9 mouse cellular contexts compared by ENCODE assay signal in the genomic region with DNA sequence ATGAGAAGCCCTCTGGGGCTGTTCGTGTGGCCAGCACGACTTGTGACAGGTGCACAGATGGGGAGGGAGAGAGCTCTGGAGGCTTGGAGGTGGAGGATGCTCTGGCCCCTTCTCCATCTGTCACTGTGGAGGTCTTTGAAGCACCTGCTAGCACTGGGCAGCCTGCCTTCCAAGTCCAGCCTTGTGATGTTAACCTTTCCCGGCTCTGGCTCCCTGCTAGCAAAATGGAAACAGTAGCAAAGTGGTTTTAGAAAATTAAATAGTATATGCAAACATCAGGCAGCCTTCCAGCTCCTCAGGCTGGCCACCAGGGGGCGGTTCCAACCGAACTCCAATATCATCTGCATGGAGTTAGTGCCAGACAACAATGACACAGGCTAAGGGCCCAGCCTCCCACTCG. TPM values are rescaled to one million over a fixed set of nuclear protein-coding genes. Genes with fewer than 3 reads are reported as not detected.
DNase-seq lines count a peak whose midpoint lies in the region; ATAC-seq lines count a peak whose summit lies in the region.
"Had no signal": no experiment of that assay in that cellular context is flagged by ENCODE, and none has a peak within 500 bp of the region (broad histone marks: within the 10 kb centered on the region; RNA-seq: fewer than 3 reads in every experiment).

No protein-coding gene starts in this region.

- H3K4me3 ChIP-seq in kidney, embryonic 14.5 days (ENCODE audit: low read length), result no peak overlapping the region
- no peak overlapping the region for H3K4me3 ChIP-seq in limb, embryonic 10.5 days
- H3K4me3 ChIP-seq: embryonic facial prominence, embryonic 13.5 days had no signal

- no peak overlapping the region for H3K9ac ChIP-seq in kidney, embryonic 14.5 days (ENCODE audit: low read depth, low read length)
- H3K9ac ChIP-seq: embryonic facial prominence, embryonic 13.5 days had no signal

- no peaks in the 10 kb centered on the region for H3K36me3 ChIP-seq in kidney, embryonic 14.5 days (ENCODE audit: control insufficient read depth, insufficient read depth, low read length)
- no peaks in the 10 kb centered on the region for H3K36me3 ChIP-seq in limb, embryonic 10.5 days

- H3K27ac ChIP-seq in kidney, embryonic 14.5 days (ENCODE audit: low read depth, low read length), result no peak overlapping the region
- H3K27ac ChIP-seq in limb, embryonic 10.5 days, result no peak overlapping the region
- H3K27ac ChIP-seq: embryonic facial prominence, embryonic 13.5 days had no signal

- no peaks in the 10 kb centered on the region for H3K27me3 ChIP-seq in kidney, embryonic 14.5 days (ENCODE audit: control insufficient read depth, insufficient read depth, low read length)
- H3K27me3 ChIP-seq in limb, embryonic 10.5 days (ENCODE audit: low read depth, poor library complexity, severe bottlenecking), result no peaks in the 10 kb centered on the region
- H3K27me3 ChIP-seq: embryonic facial prominence, embryonic 13.5 days had no signal

- H3K4me1 ChIP-seq in kidney, embryonic 14.5 days (ENCODE audit: control insufficient read depth, insufficient read depth, low read length), result peaks cover 21% of the 10 kb centered on the region
- H3K4me1 ChIP-seq in limb, embryonic 10.5 days, result peaks cover 22% of the 10 kb centered on the region

- ATAC-seq in kidney, embryonic 14.5 days (ENCODE audit: low FRiP score, low TSS enrichment), result no peak
- ATAC-seq in erythroblast, adult 5-6 weeks (replicated peaks; ENCODE audit: low FRiP score, poor library complexity, severe bottlenecking), result no peak

- H3K4me2 ChIP-seq in kidney, embryonic 14.5 days (replicated peaks; ENCODE audit: low read depth, low read length), result no peak overlapping the region
- H3K4me2 ChIP-seq: embryonic facial prominence, embryonic 13.5 days had no signal

- H3K9me3 ChIP-seq in kidney, embryonic 14.5 days (ENCODE audit: control insufficient read depth, low read length), result no peaks in the 10 kb centered on the region
- H3K9me3 ChIP-seq in limb, embryonic 10.5 days (replicated peaks), result no peaks in the 10 kb centered on the region
- H3K9me3 ChIP-seq: embryonic facial prominence, embryonic 13.5 days had no signal

- peak; percentile 60 for DNase-seq in kidney, postnatal 10 days
- peak; percentile 30 to 46 for DNase-seq in CD8-positive naive resting alpha-beta T cell, adult 2 months (ENCODE audit: low read depth in 2 of 2, low spot score in 2 of 2)
- DNase-seq in adrenal gland, postnatal 10 days, result peak; percentile 69
- peak; percentile 66 for DNase-seq in limb, embryonic 10.5 days (ENCODE audit: low spot score)
- peak; percentile 87 for DNase-seq in thymus, postnatal 4 days
- DNase-seq in right cerebral cortex, postnatal 36 days (ENCODE audit: low spot score in 2 of 2), result no peak

- WGBS in kidney, embryonic 14.5 days, result 46% methylated on average over 6 of the region's 6 CpGs
- WGBS in limb, embryonic 10.5 days, result 45% methylated on average over 6 of the region's 6 CpGs

RNA-seq across cellular contexts. Expression of gene Itpr3, which starts 14.5 kb away (rescaled TPM):
- polyA plus RNA-seq in kidney, embryonic 14.5 days (2014; fragmentation: Nextera tagmentation; extraction: Ambion mirVana), result 5.3 and 9.9 TPM in 2 replicates
- 1 to 10 TPM; 8.7 to 9.7 TPM for total RNA-seq in adrenal gland, postnatal 10 days (2021)
- 4.3 and 4.8 TPM in 2 replicates for polyA plus RNA-seq in limb, embryonic 10.5 days (2016; fragmentation: Nextera tagmentation; extraction: Ambion mirVana)
- total RNA-seq in erythroblast, adult 5-6 weeks (2015; ENCODE audit: low replicate concordance), result 0.42 and 1.2 TPM in 2 replicates
- total RNA-seq in erythroblast, adult 5-6 weeks (2017; ENCODE audit: low replicate concordance), result 1.1 and 1.4 TPM in 2 replicates

RNA-seq across cellular contexts. Expression of gene Bak1, which starts 42.8 kb away (rescaled TPM):
- 11.1 and 16.0 TPM in 2 replicates for polyA plus RNA-seq in kidney, embryonic 14.5 days (2014; fragmentation: Nextera tagmentation; extraction: Ambion mirVana)
- total RNA-seq in adrenal gland, postnatal 10 days (2021), result 10 to 100 TPM; 35.4 to 42.4 TPM
- polyA plus RNA-seq in limb, embryonic 10.5 days (2016; fragmentation: Nextera tagmentation; extraction: Ambion mirVana), result 3.7 and 4.6 TPM in 2 replicates
- 28.6 and 38.5 TPM in 2 replicates for total RNA-seq in erythroblast, adult 5-6 weeks (2015; ENCODE audit: low replicate concordance)
- 6.7 and 17.0 TPM in 2 replicates for total RNA-seq in erythroblast, adult 5-6 weeks (2017; ENCODE audit: low replicate concordance)

Comparison
In these comparisons a context has a peak if more than half of its experiments do, and no peak if none do; other contexts are left out.
1. DNase-seq: peak in kidney, postnatal 10 days (single experiment), CD8-positive naive resting alpha-beta T cell, adult 2 months (2 of 2), adrenal gland, postnatal 10 days (single experiment), limb, embryonic 10.5 days (single experiment) and thymus, postnatal 4 days (single experiment); none in right cerebral cortex, postnatal 36 days (0 of 2).
2. RNA of gene Itpr3, which starts 14.5 kb away (total RNA-seq): 8.7 to 9.7 TPM in adrenal gland, postnatal 10 days; 0.42 to 1.4 TPM in erythroblast, adult 5-6 weeks; every median in the first group is over 4 times any median in the second.